Mouse (Mus musculus) cerebellum, adult 18-20 months (tissue): ENCODE measurements at regions not wholly inside any gene's neighbourhood (a gene's known extent, or its start where the extent isn't known, plus 50 kb on each side); places are given as distances from the start of the nearest gene placed in this dataset.
"Not testable (repeated sequence)": the region's sequence is repeated elsewhere in the genome, so short reads cannot be mapped to it uniquely, and the experiment has no call there.

Experiments used
- DNase-seq, 2 experiments: peaks; one replicate each; pipeline ENCODE4 v3.0.0; 2021

DNA sequence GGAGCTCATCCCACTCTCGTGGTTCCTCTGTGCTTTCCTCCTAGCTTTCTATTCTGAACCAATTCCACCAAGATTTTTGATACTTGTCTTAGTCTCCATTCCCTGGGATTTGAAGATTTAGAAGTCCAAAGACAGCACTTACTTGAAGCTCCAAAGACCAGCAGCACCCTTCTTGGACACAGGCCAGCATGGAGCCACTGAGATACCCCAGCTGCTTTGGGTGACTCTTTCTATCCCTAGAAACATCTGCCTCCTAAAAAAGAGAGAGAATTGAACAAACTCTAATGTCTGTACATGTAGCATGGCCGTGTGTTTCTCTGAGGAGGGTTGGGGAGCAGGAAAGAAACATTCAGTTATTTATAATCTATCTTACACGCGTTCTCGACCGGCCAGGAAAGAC lies 235.5 kb downstream of the Snx19 start:
- DNase-seq: no peak

DNA sequence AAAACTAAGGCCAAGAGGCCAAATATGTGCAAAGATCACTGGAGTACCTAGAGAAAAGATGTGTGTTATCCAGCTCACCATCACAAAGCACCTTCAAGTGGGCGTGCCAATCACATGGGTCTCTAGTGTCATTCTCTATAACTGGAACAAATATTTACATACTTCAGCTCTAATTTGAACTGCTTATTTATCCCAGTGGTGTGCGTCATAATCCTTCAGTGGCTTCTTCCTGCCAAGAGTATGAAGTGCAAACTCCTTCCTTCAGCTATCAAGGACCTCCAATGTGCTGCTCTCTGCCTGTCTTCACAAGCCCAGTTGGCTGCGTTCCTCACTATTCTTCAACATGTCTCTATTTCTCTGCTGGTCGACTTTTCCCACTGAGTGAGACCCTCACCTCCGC lies 227.1 kb downstream of the Snx19 start:
- no peak for DNase-seq

DNA sequence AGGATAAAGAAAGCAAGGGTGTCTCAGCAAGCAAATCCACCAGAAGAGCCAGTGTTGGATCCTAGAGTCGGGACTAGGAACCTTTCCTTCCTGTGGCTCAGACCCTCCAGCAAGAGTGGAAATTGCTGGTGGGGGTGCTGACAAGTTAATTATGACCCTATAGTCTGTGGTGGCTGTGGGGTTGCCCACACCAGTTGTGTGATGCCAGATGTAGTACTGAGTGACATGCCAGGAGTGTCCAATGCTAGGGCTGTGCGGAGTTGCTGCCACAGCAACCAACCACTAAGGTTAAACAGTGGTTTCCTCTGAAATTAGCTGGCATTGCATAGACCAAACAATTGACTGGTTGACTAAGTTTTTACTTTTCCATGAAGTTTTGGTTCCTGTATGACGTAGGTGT lies 226.3 kb downstream of the Snx19 start:
- no peak for DNase-seq

DNA sequence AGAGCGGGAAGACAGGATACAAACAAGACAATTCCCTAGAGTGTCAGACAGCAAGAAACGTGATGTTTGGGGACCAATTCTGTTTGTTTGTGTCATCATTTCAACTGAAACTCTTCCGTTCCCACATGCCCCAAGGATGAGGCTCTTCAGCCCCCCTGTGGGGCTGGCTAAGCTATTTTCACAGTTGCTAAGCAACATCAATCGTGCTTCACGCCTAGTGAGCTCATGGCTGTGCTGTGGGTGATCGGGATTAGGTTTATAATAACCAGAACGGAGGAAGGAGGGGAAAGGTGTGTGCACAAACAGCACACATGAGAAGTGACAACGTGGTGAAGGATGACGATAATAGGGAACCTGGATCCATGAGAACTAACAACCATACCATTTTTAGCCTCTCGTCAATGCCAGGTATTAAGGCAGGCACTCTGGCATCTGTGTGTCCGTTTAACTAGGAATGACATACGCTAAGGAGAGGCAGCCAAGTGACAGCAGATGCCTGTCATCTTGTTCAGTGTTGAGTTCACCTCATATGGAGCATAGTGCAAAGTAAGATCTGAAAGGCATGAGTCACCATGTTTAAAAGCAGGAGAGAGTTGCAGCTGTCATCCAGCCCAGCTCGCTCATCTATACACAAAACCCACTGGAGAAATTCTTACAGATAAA lies 222.6 kb downstream of the Snx19 start:
- DNase-seq: no peak

DNA sequence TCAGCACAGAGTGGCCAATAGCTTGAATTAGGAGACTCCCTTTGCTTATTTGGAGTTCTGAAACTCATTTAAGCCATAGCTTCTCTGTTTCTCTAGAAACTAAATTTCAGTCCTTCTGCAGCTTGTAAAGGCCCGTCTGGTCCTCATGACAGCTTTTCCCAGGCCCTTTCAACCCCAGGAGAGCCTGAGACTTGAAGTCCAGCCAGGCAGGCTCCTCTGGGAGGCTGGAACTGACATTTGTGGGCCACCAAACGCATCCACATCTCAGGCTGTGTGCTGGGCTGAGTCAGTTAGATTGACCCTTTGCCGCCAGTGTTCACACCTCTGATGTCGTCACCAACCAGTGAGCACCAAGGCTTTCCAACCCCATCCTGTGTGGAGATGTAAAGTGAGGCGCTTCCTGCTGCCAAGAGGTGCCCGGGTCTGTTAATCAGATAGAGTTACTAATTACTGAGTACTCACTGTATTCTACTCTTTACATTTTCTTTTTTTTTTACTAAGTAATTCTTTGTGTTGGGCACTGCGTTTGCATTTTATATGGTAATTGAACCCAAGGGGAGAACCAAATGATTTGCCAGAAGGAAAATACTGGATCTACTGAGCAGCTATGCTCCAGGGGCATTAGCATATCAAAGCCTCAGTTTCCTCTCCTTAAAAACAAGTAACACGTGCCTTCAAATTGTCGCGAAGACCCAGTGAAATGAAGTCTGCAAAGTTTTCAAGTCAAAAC lies 207.0 kb downstream of the Snx19 start:
- no peak for DNase-seq

DNA sequence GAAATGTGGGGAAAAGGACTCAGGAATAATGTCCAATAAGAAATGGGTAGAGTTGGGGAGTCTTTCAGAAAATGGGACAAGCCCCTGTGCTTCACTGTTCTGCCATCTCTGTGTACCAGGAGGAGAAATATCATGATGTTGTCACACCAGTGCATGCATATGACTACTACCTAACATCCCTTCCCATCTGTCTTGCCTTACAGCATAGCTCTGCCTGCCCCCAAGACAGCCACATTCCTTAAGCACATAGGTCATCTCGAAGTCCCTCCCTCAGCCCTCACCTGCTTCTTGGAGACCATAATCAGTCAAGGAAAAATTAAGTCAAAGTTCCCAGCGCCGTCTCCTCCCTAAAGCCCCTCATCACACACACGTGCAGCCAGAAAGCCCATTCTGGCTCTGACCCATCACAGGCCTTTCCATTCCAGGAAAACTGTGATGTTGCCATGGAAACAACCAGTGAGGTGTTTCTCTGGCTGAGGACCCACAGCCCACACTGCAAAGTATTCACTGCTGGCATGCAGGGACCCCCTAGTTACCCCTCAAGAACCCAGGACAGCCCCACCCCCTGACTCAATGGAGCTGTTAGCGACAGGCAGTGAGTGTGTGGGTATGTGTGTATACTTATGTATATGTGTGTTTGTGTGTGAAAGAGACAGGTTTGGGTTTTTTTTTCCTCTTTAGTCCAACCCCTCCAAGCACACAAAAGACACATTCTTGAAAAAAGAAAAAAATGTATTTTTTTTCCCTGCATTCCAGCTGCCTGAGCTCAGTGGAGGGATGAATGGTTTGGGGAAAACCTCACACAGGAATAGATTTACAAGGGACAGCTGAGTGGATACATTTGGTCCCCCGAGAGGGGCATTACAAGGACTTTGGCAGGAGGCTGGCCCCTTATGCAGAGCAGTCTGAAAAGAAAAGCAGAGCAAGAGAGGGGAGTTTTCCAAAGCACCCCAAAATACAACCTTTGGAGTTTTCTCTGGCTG lies 205.5 kb downstream of the Snx19 start:
- DNase-seq: no peak

DNA sequence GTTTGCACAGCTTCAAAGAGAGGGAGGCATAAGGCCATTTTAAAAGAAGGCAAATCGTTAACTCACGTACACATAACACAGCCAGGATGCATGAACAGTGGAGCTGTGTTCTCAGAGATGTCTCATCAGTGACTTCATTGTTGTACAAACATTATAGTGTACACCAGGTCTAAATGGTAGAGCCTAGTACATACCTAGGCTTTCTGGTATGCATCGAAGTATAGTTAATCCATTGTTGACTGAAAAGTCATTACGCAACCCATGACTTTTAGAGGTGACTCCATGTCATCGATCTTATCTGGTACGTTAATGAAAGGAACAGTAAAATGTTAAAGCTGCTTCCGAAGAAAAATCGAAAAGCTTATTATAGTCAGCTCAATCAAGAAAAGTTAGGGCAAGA lies 198.7 kb downstream of the Snx19 start:
- no peak for DNase-seq

DNA sequence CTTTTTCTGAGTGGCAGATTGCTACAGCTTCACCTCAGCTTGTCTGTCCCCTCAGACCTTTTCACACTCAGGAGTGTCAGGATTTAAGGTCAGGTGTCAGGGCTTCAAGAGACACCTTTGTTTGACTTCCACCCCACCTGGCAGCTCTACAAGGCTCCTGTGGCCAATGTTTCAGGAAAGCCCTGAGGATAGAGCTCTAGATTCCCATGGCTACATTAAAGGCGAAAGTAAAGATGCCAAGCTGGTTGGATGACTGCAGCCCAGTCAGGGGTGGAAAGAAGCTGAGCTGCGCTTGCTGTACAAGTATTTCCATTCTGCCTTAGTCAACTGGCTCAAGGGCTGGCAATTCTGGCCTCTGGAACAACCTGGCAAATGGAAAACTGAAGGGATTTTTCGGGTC lies 198.2 kb downstream of the Snx19 start:
- no peak for DNase-seq

DNA sequence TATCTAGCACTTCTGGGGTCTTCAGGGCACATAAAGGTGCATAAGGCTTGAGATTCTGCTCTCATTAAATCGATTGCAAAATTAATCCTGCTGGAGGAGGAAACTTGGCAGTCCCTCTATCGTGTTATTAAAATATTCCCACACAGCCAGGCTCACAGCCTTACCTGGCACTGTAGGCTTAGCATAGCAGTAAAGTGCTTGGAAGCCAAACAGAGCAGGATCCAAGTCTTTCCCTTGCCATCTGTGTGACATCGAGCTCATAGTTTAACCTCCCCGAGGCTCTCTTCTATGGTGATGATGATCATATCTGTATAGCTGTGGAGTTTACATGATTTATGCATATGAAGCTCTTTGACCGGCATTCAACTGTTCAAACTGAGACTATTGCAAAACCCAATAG lies 197.6 kb downstream of the Snx19 start:
- no peak for DNase-seq

DNA sequence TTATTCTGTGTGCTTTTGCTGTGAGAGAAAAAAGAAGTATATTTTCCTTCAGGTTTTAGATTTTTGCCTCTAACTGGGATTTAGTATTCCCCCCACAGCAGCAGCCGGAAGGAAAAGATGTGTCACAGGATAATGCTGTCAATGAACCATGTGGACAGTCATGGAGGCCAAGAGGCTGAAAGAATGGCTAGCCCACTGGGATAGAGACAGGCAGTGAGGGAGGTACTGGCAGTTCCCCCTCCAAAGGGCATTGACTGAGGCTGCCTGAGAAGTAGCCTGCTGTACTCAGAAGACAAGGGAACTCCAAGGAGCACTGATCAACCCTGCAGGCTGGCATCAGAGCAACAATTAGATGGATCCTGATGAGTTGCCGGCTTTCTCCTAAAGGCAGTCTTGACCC lies 192.4 kb downstream of the Snx19 start:
- no peak for DNase-seq

DNA sequence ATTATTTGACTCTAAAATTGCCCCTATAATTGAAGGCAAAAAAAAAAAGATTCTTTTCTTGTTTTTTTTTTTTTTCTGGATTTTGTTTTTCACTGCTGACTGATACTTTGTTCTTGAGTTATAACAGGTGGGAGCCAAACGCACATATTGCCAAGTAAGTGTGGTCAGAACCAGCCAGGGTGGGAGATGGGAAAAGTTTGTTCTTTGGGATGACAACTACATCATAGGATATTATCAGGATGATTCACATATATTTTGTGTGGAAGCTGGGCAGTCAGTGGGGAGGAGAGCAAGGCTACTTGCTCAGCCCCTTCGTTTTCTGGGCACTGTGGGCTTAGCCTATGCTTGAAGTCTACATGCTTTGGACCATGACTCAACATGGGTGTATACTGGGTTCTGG lies 191.3 kb downstream of the Snx19 start:
- no peak for DNase-seq

DNA sequence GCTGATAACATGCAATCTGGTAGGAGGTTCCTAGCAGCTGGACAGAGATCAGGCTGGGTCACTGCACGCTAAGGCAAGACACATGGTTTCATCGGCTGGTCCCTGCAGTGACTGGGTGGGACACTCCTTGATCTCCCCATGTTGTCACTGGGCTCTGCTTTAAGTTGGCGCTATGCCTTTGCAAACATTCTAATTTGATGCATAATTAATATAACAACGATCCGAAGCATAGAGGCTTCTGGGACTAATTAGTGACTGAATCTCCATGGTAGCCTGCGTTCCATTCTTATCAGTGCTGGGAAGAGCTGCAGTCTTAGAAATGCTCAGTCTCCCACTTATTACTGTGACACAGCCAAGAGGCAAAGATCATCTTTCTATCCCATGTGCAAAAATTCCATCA lies 186.8 kb downstream of the Snx19 start:
- no peak for DNase-seq

DNA sequence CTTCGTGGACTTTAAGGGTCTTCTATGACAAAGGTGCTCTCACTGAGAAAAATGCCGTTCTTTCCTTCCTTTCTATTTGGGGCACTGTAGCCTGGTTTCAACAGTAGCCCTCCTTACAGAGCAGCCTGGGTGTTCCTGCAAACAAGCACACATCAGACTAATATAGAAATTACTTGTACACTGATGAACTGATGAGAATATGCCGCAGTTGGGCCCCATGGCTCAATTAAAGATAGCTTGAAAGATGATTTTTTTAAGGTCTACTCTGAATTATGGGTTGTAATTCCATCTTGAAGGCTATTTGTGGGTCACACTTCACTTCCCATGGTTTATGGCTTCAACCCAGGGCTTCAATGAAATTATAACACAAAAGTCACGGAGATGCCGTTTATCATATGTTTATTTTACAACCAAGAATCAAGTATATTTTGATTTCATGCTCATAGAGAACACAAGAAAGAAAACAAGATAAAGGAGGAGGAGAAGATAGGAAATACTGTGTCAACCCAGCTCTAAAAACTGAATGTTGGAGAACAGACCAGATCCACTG lies 186.2 kb downstream of the Snx19 start:
- no peak for DNase-seq

DNA sequence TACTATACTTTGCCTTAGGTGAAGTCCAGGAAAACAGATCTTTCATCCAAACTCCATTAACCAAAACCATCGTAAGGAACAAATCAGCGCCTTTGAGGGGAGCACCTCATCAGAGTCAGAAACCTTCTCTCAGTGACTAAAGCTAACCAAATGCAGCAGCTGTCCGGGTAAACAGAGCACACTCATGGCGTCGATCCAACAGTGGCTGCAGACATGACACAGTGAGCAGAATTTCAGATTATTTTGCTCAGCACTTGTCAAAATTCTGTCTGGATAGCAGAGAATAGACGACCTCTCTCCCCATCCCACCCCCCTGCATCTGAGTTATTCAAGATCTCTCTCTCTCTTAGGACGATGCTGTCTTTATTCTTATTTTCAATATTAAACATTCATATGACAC lies 183.4 kb downstream of the Snx19 start:
- no peak for DNase-seq

DNA sequence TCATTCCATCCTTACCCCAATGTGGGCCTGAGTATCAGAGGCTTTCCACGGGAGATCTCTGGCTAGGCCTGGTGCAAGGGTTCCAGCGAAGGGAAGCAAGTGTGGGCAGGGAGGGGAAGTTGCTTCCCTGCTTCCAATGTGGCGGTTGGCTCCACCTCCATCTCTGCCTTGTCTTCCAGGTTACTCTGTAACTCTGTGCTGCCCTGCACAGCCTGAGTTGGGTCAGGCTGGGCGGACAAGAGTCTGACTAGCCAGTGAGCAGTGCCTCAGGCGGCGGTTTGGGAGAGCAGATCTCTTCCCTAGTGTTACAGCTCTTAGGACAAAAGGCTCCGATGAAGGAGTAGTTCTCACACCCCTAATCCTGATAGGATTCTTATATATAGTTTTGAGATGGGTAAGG lies 172.8 kb downstream of the Snx19 start:
- no peak for DNase-seq

DNA sequence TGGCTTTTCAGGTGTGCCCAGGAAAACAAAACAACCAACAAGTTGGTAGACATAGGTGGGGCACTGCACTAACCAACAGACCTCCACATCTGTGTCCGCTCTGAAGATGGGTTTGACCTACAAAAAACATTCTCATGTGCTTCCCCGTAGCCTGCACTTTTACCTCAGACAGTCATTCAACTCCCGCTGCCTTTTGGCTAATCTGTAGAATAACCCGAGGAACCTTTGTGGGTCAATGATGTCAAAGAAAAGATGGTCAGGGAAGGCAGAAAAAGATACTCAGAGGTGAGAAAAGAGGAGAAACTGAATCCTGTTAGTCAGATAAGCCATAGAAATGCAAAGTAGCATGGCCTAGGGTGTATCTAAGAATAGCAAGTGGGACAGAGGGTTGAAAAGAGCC lies 170.8 kb downstream of the Snx19 start:
- no peak for DNase-seq

DNA sequence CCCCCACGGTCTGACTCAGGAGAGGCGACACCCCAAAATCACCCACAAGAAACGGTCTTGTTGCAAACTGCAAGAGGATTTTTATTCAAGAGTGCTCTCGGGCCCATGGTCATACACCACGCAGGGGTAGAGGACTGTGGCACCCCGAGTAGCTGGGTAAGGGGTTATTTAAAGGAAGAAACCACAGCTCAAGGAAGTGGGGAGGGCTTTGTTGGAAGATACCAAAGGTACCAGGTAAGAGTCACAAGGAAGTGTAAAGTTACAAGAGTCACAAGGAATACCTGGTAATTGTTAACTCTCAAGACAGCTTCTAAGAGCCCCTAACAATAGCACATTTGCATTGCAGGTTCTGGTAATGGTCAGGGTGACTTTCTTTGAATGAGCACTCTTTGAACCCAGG lies 170.2 kb downstream of the Snx19 start:
- not testable (repeated sequence) for DNase-seq

DNA sequence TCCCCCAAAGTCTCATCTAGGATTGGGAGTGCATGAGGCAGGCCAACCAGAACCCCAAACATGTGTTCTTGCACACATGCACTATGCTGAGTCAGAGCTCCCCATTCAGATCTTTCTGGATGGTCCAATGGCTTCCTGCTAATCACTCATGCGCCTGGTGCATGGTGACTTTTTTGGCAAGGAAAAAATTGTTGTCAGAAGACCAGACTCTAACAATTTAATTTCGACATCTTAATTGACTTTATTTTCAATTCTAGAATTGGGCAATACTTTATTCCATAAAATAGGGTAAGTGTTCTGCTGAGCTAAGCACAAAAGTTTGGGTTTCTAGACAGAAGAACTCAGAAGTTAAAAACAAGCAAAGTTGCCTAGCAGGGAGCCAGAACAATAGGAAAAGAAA lies 165.7 kb downstream of the Snx19 start:
- DNase-seq: no peak

DNA sequence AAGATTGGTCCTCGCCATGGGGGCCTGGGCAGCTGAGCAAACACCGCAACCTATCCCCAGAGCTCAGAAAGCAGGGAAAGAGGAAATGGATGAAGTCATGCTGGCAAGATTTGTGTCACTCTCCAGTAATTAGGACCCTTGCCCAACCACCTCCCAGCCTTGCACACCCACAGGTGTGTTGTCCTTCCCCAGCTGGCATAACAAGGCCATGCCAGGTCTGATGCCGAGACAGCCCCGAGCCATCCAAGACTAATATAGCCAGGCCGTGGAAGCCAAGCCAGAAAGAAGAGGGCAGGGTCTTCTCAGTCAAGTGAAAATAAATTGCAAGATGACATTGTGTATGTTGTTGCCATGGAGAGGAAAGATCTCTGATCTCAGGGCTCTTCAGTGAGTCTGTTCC lies 164.3 kb downstream of the Snx19 start:
- no peak for DNase-seq

DNA sequence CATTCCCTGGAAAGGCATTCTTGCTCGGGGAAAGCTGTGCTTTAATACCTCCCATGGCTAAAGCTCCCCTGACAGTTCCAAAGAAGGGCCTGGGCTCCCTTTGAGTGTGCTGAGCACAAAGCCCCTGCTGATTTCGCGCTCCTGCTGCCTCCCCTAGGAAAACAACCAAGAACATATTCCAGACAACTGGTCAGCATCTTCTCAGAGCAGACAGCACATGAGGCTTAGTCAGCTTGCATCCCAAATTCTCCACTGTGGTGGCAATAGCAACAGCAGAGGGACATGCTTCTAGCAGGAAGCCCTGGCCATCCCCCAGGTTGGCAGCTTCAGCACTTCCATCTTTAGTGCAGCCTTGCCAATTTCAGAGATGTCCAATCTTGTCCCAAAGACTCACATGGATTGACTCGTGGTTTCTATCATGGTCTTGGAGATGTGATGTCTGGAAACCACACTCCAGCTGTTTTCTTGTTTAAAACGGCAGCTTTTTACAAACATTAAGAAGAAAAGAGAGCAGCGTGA lies 163.8 kb downstream of the Snx19 start:
- DNase-seq: no peak

DNA sequence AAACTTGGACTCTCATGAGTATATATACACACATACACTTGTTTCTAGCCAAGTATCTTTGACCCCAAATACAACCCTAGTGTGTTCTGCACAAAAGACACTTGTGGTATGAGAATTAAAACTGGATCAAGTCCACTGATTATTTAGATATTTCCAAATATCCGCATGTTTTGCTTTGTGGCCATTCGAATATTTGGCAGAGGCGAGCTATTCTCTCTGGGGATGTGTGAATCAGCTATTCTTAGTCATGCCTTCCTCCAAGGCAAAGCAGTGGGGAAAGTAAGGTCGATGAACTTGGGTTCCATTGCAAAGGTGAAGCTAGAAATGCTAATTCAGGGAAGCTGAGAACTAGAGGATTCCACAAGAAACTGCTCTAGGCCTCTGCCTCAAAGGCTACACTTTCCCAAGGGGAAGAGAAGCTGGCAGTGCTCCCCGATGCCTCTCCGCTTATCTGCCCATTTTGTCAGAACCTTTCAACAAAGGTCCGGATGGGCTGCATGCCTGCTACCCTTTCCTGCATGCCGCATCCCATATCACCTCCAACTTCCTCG lies 154.4 kb downstream of the Snx19 start:
- no peak for DNase-seq

DNA sequence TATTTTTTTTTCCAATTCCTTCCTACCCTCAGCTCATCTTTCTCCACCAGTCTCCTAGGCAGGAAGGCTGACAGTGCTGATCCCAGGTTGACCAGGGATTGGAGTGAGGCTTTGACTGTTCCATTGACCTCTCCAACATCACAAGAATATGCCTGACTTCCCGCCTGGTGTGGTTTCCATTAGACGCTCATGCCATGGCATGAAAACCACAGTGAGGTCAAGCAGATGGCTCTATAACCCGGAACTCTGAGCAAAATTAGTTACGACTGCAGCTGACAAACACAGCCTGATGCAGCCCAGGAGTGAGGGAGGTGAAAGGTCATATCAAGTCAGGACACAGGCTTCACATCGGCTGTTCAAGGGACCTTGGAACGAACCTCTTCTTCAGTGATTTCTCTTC lies 153.6 kb downstream of the Snx19 start:
- DNase-seq: no peak

DNA sequence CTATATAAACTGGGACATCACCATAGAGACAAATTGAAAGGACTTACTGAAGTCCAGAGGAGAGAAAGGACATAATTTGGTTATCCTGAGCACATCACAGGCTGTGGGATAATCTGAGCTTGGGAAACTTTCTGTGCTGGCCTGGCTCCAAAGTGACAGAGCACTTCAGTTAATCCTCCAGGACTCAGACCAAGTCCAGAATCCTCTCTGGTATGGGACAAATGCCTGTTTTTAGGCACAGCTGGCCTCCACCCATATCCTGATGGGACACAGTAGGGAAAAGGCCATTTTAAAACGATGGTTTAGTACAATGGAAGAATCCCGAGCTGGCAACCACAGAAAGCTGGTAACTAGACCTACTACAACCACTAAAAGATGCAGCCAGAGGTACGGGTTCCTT lies 151.3 kb downstream of the Snx19 start:
- DNase-seq: no peak
